Mouse (Mus musculus): ENCODE data around the gene Hpgd. TPM values are rescaled to one million over a fixed set of nuclear protein-coding genes. Genes with fewer than 3 reads are reported as not detected.

The Hpgd gene
- total and polyA plus RNA-seq, 3 experiments, result not detected

DNA sequence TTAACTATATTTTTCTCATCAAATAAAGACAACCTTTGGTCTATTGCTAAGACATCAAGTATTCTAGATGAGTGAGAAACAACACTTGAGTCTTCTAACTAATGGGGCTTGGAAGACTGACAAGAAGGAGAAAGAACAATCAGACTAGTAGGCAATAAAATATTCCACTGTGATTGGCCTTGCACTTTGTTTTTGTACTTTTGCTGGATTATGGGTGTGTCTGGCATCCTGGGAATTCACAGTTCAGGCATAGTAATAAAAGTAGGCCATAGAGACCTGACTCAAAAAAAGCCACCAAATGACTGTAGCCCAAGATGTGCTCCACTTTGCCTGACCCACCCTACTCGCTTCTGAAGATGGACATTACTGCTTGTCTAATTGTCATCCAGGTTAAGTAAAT is 50.0 kb downstream of the Hpgd start:
- Histone ChIP-seq H3K4me3 (replicated peaks in 1 of 3; ENCODE audit: low read depth in 2 of 3, low read length in 2 of 3, poor library complexity in 1 of 3) (no peak overlapping the region), H3K9me3 (replicated peaks; ENCODE audit: low read length) (no peaks in the 10 kb centered on the region), H3K36me3 (replicated peaks in 1 of 2; ENCODE audit: control insufficient read depth in 1 of 2, insufficient read depth in 1 of 2, low read length in 1 of 2) (no peaks in the 10 kb centered on the region), H3K79me2 (replicated peaks; ENCODE audit: control insufficient read depth, extremely low read depth, insufficient read depth, poor library complexity, severe bottlenecking) (no peaks in the 10 kb centered on the region), H3K27me3 (replicated peaks) (no peaks in the 10 kb centered on the region), H3K4me2 (ENCODE audit: insufficient read depth, low read depth, poor library complexity, severe bottlenecking) (no peak overlapping the region), H3K9ac (ENCODE audit: insufficient read depth, low read depth) (no peak overlapping the region), H3K4me1 (ENCODE audit: control insufficient read depth in 1 of 2, insufficient read depth in 2 of 2) (no peaks in the 10 kb centered on the region), H3K27ac (ENCODE audit: insufficient read depth, low read depth) (no peak overlapping the region)
- DNase-seq (ENCODE audit: extremely low read depth), result no peak
- TF ChIP-seq USF2 (conservative IDR thresholded peaks at IDR 0.05; ENCODE audit: low read depth, low read length), result no peak
- TF ChIP-seq HCFC1 (IDR thresholded peaks at IDR 0.05; ENCODE audit: low read depth, low read length), result no peak
- no peak for TF ChIP-seq MAZ (IDR thresholded peaks at IDR 0.05; ENCODE audit: low read depth, low read length)
- no peak for TF ChIP-seq MAX (IDR thresholded peaks at IDR 0.05; ENCODE audit: low read length)
- TF ChIP-seq GABPA (IDR thresholded peaks at IDR 0.05; ENCODE audit: insufficient replicate concordance, low read depth, low read length), result no peak
- no peak for TF ChIP-seq ZNF384 (IDR thresholded peaks at IDR 0.05; ENCODE audit: low read depth, low read length)
- TF ChIP-seq JUN (IDR thresholded peaks at IDR 0.05; ENCODE audit: insufficient read depth, low read depth, low read length), result no peak
- no peak for TF ChIP-seq UBTF (IDR thresholded peaks at IDR 0.05; ENCODE audit: low read depth, low read length)
- TF ChIP-seq E2F4 (IDR thresholded peaks at IDR 0.05; ENCODE audit: insufficient replicate concordance, low read depth, low read length), result no peak
- no peak for TF ChIP-seq ELF1 (IDR thresholded peaks at IDR 0.05; ENCODE audit: low read depth, low read length)
- TF ChIP-seq NRF1 (IDR thresholded peaks at IDR 0.05; ENCODE audit: low read depth, low read length), result no peak
- no peak for TF ChIP-seq BHLHE40 (IDR thresholded peaks at IDR 0.05; ENCODE audit: low read depth, low read length)
- TF ChIP-seq MEF2A (IDR thresholded peaks at IDR 0.05; ENCODE audit: borderline replicate concordance, low read depth, low read length), result no peak
- no peak for TF ChIP-seq KAT2A (IDR thresholded peaks at IDR 0.05; ENCODE audit: insufficient replicate concordance, low read length)
- dilution Hi-C loops (cut with MboI; ENCODE audit: extremely low pct_ligation_motif_present, extremely low pct_unique_long_range_greater_than_20kb, low sequenced_read_pairs), result no loop called here
- in situ Hi-C loops (cut with MboI; ENCODE audit: low pct_ligation_motif_present, low pct_unique_long_range_greater_than_20kb, low sequenced_read_pairs), result no loop called here

DNA sequence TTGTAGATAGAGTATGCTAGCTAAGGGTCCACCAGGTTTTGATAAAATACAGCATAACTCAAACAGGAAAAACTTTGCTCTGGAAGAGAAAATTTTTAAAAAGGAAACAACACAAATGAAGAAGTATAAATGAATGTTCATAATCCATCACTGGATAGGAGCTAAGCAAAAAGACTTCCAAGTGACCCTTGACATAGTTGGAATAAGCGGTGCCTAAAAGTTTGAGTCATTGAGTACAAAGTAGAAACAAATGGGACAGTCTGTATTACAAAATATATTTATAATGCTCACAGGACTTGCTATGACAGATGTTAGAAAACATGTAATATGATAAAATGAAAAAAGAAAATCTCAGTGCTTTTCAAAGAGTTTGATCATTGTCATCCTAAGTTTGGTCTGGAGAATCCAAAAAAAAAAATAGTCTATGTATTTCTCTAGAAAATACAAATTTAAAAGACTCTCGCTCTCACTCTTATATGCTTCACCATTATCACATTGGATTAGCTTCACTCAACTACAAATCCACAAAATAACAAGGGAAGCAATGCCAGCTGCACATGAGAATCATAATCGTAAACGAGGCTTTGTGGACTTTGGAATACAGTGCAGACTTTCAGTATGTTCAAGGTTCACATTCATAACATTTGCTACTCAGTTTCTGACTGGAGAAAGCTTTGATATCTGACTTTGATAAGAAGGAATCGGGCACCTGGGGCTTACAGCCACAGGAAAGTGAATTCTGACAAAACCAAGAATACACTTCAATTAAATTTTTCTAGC is 51.4 kb downstream of the Hpgd start:
- no peaks in the 10 kb centered on the region for H3K4me1 ChIP-seq (ENCODE audit: control insufficient read depth in 1 of 2, insufficient read depth in 2 of 2)
- H3K27me3 ChIP-seq (replicated peaks), result no peaks in the 10 kb centered on the region
- H3K9me3 ChIP-seq (replicated peaks; ENCODE audit: low read length), result no peaks in the 10 kb centered on the region
- no peaks in the 10 kb centered on the region for H3K79me2 ChIP-seq (replicated peaks; ENCODE audit: control insufficient read depth, extremely low read depth, insufficient read depth, poor library complexity, severe bottlenecking)
- no peak overlapping the region for H3K4me3 ChIP-seq (replicated peaks in 1 of 3; ENCODE audit: low read depth in 2 of 3, low read length in 2 of 3, poor library complexity in 1 of 3)
- no peak for TF ChIP-seq CHD1 (IDR thresholded peaks at IDR 0.05; ENCODE audit: low read depth, low read length)
- no peak for TF ChIP-seq RCOR1 (conservative IDR thresholded peaks at IDR 0.05; ENCODE audit: low read depth, low read length)
- no peak for TF ChIP-seq IRF4 (IDR thresholded peaks at IDR 0.05; ENCODE audit: low read depth, low read length)
- no peak for TF ChIP-seq UBTF (IDR thresholded peaks at IDR 0.05; ENCODE audit: low read depth, low read length)
- no peak for TF ChIP-seq NELFE (IDR thresholded peaks at IDR 0.05; ENCODE audit: low read depth, low read length)
- no peak for TF ChIP-seq PAX5 (IDR thresholded peaks at IDR 0.05; ENCODE audit: low read length)
- TF ChIP-seq ZNF384 (IDR thresholded peaks at IDR 0.05; ENCODE audit: low read depth, low read length), result no peak
- TF ChIP-seq SIN3A (IDR thresholded peaks at IDR 0.05; ENCODE audit: low read length), result no peak
- no peak for TF ChIP-seq MYC (IDR thresholded peaks at IDR 0.05; ENCODE audit: low read depth, low read length)
- TF ChIP-seq NRF1 (IDR thresholded peaks at IDR 0.05; ENCODE audit: low read depth, low read length), result no peak
- TF ChIP-seq GABPA (IDR thresholded peaks at IDR 0.05; ENCODE audit: insufficient replicate concordance, low read depth, low read length), result no peak
- no peak for TF ChIP-seq MAZ (IDR thresholded peaks at IDR 0.05; ENCODE audit: low read depth, low read length)
- no peak for TF ChIP-seq HCFC1 (IDR thresholded peaks at IDR 0.05; ENCODE audit: low read depth, low read length)
- no peak for TF ChIP-seq MXI1 (IDR thresholded peaks at IDR 0.05; ENCODE audit: low read depth, low read length)
- no peak for TF ChIP-seq POLR2A (IDR thresholded peaks at IDR 0.05; ENCODE audit: low read depth, low read length)
- no peak overlapping the region for H3K9ac ChIP-seq (ENCODE audit: insufficient read depth, low read depth)
- no peaks in the 10 kb centered on the region for H3K36me3 ChIP-seq (replicated peaks in 1 of 2; ENCODE audit: control insufficient read depth in 1 of 2, insufficient read depth in 1 of 2, low read length in 1 of 2)
- no peak overlapping the region for H3K4me2 ChIP-seq (ENCODE audit: insufficient read depth, low read depth, poor library complexity, severe bottlenecking)
- H3K27ac ChIP-seq (ENCODE audit: insufficient read depth, low read depth), result no peak overlapping the region
- dilution Hi-C loops (cut with MboI; ENCODE audit: extremely low pct_ligation_motif_present, extremely low pct_unique_long_range_greater_than_20kb, low sequenced_read_pairs) (no loop called here), in situ Hi-C loops (cut with MboI; ENCODE audit: low pct_ligation_motif_present, low pct_unique_long_range_greater_than_20kb, low sequenced_read_pairs) (no loop called here)
- DNase-seq (ENCODE audit: extremely low read depth), result no peak

All from CH12.LX (cell line).